Mouse (Mus musculus) forebrain, postnatal 0 days (tissue): ENCODE data around the gene Fam155a. TPM values are rescaled to one million over a fixed set of nuclear protein-coding genes. Genes with fewer than 3 reads are reported as not detected.

ENCODE experiments used
- ATAC-seq: fragments of 200-750 bp; cut with Nextera tagmentation; 2 replicates; pipeline ENCODE4 v1.8.0; 2017; ENCODE audit warnings: mild to moderate bottlenecking, moderate library complexity
- DNase-seq: peaks from one replicate; pipeline ENCODE4 v3.0.0-alpha.2; 2015
- H3K27ac ChIP-seq: fragments of 300-500 bp; sonication (generic); 2 replicates; pipeline ENCODE4 v1.5.1; 2014; ENCODE audit warnings: low read depth, mild to moderate bottlenecking, antibody characterized with exemption, low read length, moderate library complexity, mixed read lengths
- H3K27me3 ChIP-seq: fragments of 300-500 bp; sonication (generic); 2 replicates; pipeline ENCODE4 v1.6.1; 2014; ENCODE audit warnings: mild to moderate bottlenecking, low read length, mixed read lengths; ENCODE audit not compliant: insufficient read depth
- H3K36me3 ChIP-seq: fragments of 300-500 bp; sonication (generic); 2 replicates; pipeline ENCODE4 v1.6.1; 2014; ENCODE audit warnings: mild to moderate bottlenecking, moderate library complexity; ENCODE audit not compliant: insufficient read depth
- H3K4me1 ChIP-seq: fragments of 300-500 bp; sonication (generic); 2 replicates; pipeline ENCODE4 v1.6.1; 2014; ENCODE audit warnings: antibody characterized with exemption; ENCODE audit not compliant: insufficient read depth
- H3K4me2 ChIP-seq: fragments of 300-500 bp; sonication (generic); 2 replicates; pipeline ENCODE4 v1.6.1; 2014; ENCODE audit warnings: low read depth, mild to moderate bottlenecking, moderate library complexity
- H3K4me3 ChIP-seq: fragments of 300-500 bp; sonication (generic); 2 replicates; pipeline ENCODE4 v1.5.1; 2014; ENCODE audit warnings: low read depth, low read length, mixed read lengths
- H3K9ac ChIP-seq: fragments of 300-500 bp; sonication (generic); 2 replicates; pipeline ENCODE4 v1.6.1; 2014; ENCODE audit warnings: mild to moderate bottlenecking
- H3K9me3 ChIP-seq: fragments of 300-500 bp; sonication (generic); 2 replicates; pipeline ENCODE4 v1.6.1; 2016; ENCODE audit warnings: low read length
- CTCF ChIP-seq: sonication (generic); IDR thresholded peaks from 2 replicates; pipeline ENCODE4 v1.5.1; 2016; ENCODE audit warnings: antibody characterized with exemption, control low read depth, low read depth
- WGBS: fragments of 180-500 bp; shearing (Covaris S2); extraction: QIAGEN DNeasy Blood & Tissue Kit; methylation state at CpG from one replicate; pipeline ENCODE4 v1.1.7; 2014; 5-methylcytosine and 5-hydroxymethylcytosine counted together
- polyA plus RNA-seq: library from polyadenylated mRNA; unstranded; fragments of >200 nt; fragmentation: Nextera tagmentation; extraction: Ambion mirVana; gene quantifications from 2 replicates; pipeline ENCODE4 v1.2.1, GENCODE M21; 2015
- total RNA-seq: library from RNA; depleted of rRNA; stranded (reverse); fragments of >200 nt; gene quantifications from 2 replicates; pipeline ENCODE4 v1.2.3, GENCODE M21; 2014

Fam155a gene
- total and polyA plus RNA-seq, 2 experiments from 2014 or later = 29.0 to 105 TPM

DNA sequence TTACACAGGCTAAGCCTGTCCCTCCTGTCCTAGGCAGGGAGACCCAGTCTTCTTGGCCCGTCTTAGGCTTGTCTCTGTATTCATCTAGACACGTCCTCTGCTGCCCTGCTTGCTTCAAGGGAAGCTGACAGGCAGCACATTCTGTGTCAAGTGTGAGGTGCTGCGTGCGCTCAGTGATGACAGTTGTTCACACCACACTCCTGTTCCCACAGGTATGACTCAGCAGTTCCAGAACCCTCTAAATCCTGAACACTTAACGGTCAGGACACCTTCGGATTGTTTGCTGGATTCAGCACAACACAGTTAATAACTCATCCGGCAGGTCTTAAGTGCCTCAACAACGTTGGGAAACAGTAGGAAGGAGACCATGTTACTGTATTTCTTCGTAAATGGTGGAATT, 532.0 kb downstream of the Fam155a start:
- TF ChIP-seq CTCF = no peak
- ATAC-seq = 0 out of 2 replicates have a peak, but pooled peaks have one; percentile 16
- Histone ChIP-seq H3K4me3 (no peak overlapping the region), H3K9me3 (no peaks in the 10 kb centered on the region), H3K4me1 (0 out of 2 replicates have a peak, but pooled peaks cover 7% of the 10 kb centered on the region), H3K27ac (no peak overlapping the region), H3K4me2 (no peak overlapping the region), H3K27me3 (no peaks in the 10 kb centered on the region), H3K36me3 (no peaks in the 10 kb centered on the region), H3K9ac (no peak overlapping the region)
- DNase-seq = no peak
- WGBS = 70% methylated on average over 9 of the region's 9 CpGs

DNA sequence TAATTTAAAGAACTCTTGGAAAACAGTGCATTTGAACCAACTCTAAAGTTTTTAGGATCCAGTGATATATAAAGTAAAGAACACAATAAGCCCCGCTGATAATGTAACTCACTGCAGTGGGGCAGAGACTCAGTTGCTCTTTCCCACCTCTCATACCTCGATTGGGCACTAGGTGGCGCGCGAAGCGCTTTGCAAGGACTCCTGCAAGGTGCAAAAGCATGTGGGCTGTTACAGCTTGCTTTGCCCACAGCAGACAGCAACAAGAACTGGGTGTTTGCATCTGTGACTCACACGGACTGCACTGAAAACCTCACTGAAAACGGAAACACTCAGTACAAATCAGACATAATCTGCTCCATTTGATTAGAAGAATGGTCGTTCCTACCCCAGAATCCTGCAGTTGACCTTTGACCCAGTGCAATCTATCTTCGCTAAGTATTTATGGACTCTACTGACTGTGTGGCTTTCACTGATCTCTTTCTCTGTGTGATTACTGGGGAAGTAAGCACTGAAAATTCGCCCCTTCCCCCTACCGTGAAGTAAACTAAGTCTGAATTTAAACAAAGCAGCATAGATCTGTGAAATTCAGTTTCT, 537.5 kb downstream of the Fam155a start:
- 6% methylated on average over 12 of the region's 12 CpGs for WGBS
- H3K27ac ChIP-seq = no peak overlapping the region

DNA sequence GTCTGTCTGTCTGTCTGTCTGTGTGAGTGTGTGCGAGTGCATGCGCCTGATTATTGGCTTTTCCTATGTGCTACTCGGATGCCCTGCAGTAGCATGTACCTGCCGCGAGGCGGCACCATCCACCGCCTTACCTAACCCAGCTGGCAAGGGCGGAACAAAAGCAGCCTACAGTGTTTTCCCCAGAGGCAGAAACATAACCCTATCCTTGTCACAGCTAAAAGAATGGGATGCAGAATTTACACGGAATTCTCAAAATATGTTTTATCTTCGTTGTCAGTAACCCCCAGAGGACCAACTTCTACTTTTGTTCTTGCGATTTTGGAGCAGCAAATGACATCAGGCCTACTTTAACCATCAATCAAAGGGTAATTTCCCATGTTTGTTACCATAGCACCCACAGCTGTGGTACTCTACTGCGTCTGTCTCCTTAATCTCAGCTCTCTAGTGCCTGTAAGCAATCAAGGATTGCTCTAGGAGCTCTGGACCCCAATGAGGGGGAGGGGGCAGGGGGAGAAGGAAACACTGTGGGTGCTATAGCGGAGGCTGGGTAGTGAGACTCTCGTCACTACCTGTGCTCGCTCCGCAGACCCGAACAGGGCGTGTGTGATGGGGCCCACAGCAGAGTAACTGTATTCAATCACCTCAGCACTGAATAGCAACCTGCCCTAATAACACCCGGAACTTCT, 543.0 kb downstream of the Fam155a start:
- no peaks in the 10 kb centered on the region for H3K36me3 ChIP-seq
- DNase-seq (peak; percentile 91), ATAC-seq (peak; percentile 96)
- peaks cover under 1% of the 10 kb centered on the region; the same call in 1 of the 2 replicates for H3K4me1 ChIP-seq
- peak; percentile 98 for TF ChIP-seq CTCF
- no peaks in the 10 kb centered on the region for H3K27me3 ChIP-seq
- H3K4me3 ChIP-seq = no peak overlapping the region
- H3K27ac ChIP-seq = peak overlapping the region; percentile 54
- no peak overlapping the region for H3K9ac ChIP-seq
- H3K4me2 ChIP-seq = peak overlapping the region; percentile 11; the same call in 1 of the 2 replicates
- 27% methylated on average over 19 of the region's 19 CpGs for WGBS
- H3K9me3 ChIP-seq = no peaks in the 10 kb centered on the region

More for the DNA sequence above, 537.5 kb downstream of the Fam155a start:
- Histone ChIP-seq H3K9me3 (no peaks in the 10 kb centered on the region), H3K36me3 (no peaks in the 10 kb centered on the region), H3K9ac (no peak overlapping the region), H3K4me3 (no peak overlapping the region), H3K4me1 (peaks cover 4% of the 10 kb centered on the region; the same call in 1 of the 2 replicates), H3K4me2 (0 out of 2 replicates have a peak overlapping the region, but pooled peaks have one; percentile 2), H3K27me3 (no peaks in the 10 kb centered on the region)
- TF ChIP-seq CTCF = peak; percentile 97
- ATAC-seq (peak; percentile 93), DNase-seq (peak; percentile 94)

DNA sequence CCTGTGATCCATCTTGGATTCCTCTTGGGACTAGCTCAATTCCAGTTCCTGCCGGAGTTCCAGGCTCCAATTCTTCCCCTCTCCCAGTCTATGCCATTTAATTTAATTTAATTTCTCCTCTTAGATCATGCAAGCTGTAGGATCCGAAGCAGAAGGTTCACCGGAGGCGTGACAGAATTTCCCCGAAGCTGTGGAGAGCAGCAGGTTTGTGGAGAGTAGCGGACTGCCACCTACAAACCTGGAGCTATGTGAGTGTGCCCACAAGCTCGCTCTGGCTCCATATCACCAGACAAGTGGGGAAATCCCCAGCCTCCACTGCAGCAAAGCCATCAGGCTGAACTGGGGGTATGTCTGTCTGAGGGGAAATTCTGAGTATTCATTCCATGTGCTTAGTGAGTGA, 544.2 kb downstream of the Fam155a start:
- ATAC-seq = no peak
- no peaks in the 10 kb centered on the region for H3K4me1 ChIP-seq

DNA sequence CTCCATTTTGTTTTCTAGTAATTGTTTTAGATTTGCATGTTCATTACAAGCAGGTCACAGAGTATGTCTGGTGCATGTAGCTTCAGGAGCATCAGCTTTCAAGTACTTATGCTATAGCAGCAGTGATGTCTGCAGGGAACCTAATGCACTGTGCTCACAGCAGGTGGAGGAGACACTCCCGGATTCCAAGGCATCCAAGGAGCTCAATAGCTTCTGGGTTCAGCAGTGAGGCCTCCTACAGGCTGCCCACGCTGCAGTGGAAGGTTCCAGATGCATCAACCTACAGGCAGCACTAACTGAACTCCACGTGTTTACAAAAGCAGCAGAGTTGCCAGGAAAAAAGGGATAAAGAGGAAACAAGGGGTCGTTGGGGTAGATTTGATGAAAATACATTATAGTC, 559.2 kb downstream of the Fam155a start:
- no peak overlapping the region for H3K27ac ChIP-seq
- H3K4me3 ChIP-seq = no peak overlapping the region
- DNase-seq = no peak
- no peak overlapping the region for H3K4me2 ChIP-seq
- no peak for TF ChIP-seq CTCF
- H3K27me3 ChIP-seq = no peaks in the 10 kb centered on the region
- 71% methylated on average over 4 of the region's 4 CpGs for WGBS
- no peak for ATAC-seq
- H3K4me1 ChIP-seq = no peaks in the 10 kb centered on the region
- no peaks in the 10 kb centered on the region for H3K36me3 ChIP-seq
- H3K9ac ChIP-seq = no peak overlapping the region
- no peaks in the 10 kb centered on the region for H3K9me3 ChIP-seq

More for the DNA sequence above, 544.2 kb downstream of the Fam155a start:
- Histone ChIP-seq H3K27ac (no peak overlapping the region), H3K4me3 (no peak overlapping the region), H3K9me3 (no peaks in the 10 kb centered on the region), H3K9ac (no peak overlapping the region), H3K4me2 (no peak overlapping the region), H3K36me3 (no peaks in the 10 kb centered on the region), H3K27me3 (no peaks in the 10 kb centered on the region)
- WGBS = 80% methylated on average over 7 of the region's 7 CpGs
- no peak for DNase-seq
- no peak for TF ChIP-seq CTCF

DNA sequence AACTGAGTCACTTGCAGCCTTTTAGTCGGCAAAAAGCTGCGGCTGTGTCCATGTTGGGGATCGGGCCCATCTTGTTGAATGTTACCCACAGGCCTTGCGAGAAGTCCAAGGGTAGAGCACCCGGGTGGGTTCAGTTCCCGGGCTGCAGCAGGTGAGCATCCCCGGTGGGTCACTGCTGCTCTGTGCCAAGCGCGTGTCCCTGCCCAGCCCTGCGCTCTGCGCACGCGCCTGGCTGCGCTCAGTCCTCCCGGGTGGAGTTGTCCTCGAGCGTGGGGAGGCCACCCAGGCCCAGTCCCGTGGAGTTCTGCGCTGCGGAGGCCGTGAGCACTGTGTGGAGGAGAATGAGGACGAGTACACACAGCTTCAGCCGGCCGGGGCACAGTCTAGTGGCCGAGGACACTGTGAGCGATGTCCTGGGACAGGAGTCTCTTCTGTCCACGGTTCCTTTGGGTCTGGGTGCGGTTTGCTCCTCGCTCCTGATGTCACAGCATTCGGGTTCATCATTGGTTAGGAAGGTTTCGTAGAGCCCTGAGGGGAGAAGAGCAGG, 563.4 kb downstream of the Fam155a start:
- H3K36me3 ChIP-seq = no peaks in the 10 kb centered on the region
- no peak for TF ChIP-seq CTCF
- H3K27me3 ChIP-seq = no peaks in the 10 kb centered on the region
- no peak for DNase-seq
- WGBS = 94% methylated on average over 31 of the region's 31 CpGs
- ATAC-seq = no peak
- no peak overlapping the region for H3K4me2 ChIP-seq
- no peaks in the 10 kb centered on the region for H3K4me1 ChIP-seq
- H3K4me3 ChIP-seq = no peak overlapping the region
- no peak overlapping the region for H3K9ac ChIP-seq
- no peak overlapping the region for H3K27ac ChIP-seq
- H3K9me3 ChIP-seq = no peaks in the 10 kb centered on the region
